Mouse (Mus musculus) spleen, postnatal 14 days (tissue): Measurements from ENCODE around the gene Eddm3b.

Source experiments
- DNase-seq, 2 experiments: peaks; one replicate each; pipeline ENCODE4 v3.0.0; 2021 to 2022; ENCODE audit warnings: low spot score in 2 of 2

Eddm3b gene

GRCm38 (mm10) chr14:51094096-51094875 lies 19.9 kb upstream of the Eddm3b start:
- DNase-seq, result no peak

- no peak for DNase-seq
These were observed 19.3 kb upstream of the Eddm3b start for GRCm38 (mm10) chr14:51094921-51095320.

- no peak for DNase-seq
These were observed 18.3 kb upstream of the Eddm3b start for GRCm38 (mm10) chr14:51095736-51096524.

GRCm38 (mm10) chr14:51098300-51098699 lies 15.9 kb upstream of the Eddm3b start:
- DNase-seq, result peak in 1 of 2 experiments; percentile 65

GRCm38 (mm10) chr14:51098921-51099320 lies 15.3 kb upstream of the Eddm3b start:
- no peak for DNase-seq

GRCm38 (mm10) chr14:51101284-51101683 lies 12.9 kb upstream of the Eddm3b start:
- DNase-seq, result no peak

- peak; percentile 69 to 82 for DNase-seq
These were observed 11.0 kb upstream of the Eddm3b start for GRCm38 (mm10) chr14:51103217-51103616.

GRCm38 (mm10) chr14:51104366-51104765 lies 9.9 kb upstream of the Eddm3b start:
- no peak for DNase-seq

- DNase-seq, result no peak
These were observed 7.7 kb upstream of the Eddm3b start for GRCm38 (mm10) chr14:51106449-51106967.

- no peak for DNase-seq
These were observed 2.3 kb upstream of the Eddm3b start for GRCm38 (mm10) chr14:51111966-51112365.

- no peak for DNase-seq
These were observed 750 bp upstream of the Eddm3b start for GRCm38 (mm10) chr14:51113476-51113875.

GRCm38 (mm10) chr14:51125684-51126083 lies 11.5 kb downstream of the Eddm3b start:
- DNase-seq, result no peak

GRCm38 (mm10) chr14:51127648-51128258 lies 13.5 kb downstream of the Eddm3b start:
- peak; percentile 57 to 60 for DNase-seq

- DNase-seq, result peak in 1 of 2 experiments; percentile 38
These were observed 14.8 kb downstream of the Eddm3b start for GRCm38 (mm10) chr14:51128775-51129623.

- DNase-seq, result no peak
These were observed 15.4 kb downstream of the Eddm3b start for GRCm38 (mm10) chr14:51129624-51129975.

GRCm38 (mm10) chr14:51130315-51130940 lies 16.2 kb downstream of the Eddm3b start:
- no peak for DNase-seq

- no peak for DNase-seq
These were observed 17.0 kb downstream of the Eddm3b start for GRCm38 (mm10) chr14:51131086-51131815.

- DNase-seq, result no peak
These were observed 18.1 kb downstream of the Eddm3b start for GRCm38 (mm10) chr14:51132372-51132771.

GRCm38 (mm10) chr14:51140342-51140741 lies 26.1 kb downstream of the Eddm3b start:
- no peak for DNase-seq

- no peak for DNase-seq
These were observed 27.9 kb downstream of the Eddm3b start for GRCm38 (mm10) chr14:51142119-51142518.
